Mouse (Mus musculus): ENCODE results near the gene Cdt1.

Cdt1 gene

GRCm38 (mm10) chr8:122567361-122568108 is at the start of gene Cdt1:
Gene Cdt1 (plus strand): TSS chr8:122568015.
- peak; percentile 96 to 97 for DNase-seq (ENCODE audit: low spot score in 2 of 2)

DNA sequence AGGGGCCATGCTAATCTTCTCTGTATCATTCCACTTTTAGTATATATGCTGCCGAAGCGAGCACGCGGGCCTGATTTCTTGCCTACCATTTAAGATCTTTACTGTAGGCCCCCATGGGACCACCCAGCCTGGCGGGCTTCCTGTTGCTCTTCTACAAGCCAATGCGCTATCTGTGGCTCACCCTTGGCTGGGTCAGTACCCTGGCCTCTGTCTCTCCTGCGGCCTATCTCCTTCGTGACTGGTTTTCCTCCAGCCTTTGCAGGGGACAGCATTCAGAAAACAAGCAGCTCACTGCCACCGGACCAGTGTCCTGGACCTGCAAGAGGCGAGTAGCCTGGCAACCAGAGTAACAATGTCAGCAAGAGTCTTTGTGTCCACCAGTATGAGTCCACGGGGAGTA is 47.2 kb upstream of the Cdt1 start:
- DNase-seq (ENCODE audit: low spot score in 2 of 2), result no peak

DNA sequence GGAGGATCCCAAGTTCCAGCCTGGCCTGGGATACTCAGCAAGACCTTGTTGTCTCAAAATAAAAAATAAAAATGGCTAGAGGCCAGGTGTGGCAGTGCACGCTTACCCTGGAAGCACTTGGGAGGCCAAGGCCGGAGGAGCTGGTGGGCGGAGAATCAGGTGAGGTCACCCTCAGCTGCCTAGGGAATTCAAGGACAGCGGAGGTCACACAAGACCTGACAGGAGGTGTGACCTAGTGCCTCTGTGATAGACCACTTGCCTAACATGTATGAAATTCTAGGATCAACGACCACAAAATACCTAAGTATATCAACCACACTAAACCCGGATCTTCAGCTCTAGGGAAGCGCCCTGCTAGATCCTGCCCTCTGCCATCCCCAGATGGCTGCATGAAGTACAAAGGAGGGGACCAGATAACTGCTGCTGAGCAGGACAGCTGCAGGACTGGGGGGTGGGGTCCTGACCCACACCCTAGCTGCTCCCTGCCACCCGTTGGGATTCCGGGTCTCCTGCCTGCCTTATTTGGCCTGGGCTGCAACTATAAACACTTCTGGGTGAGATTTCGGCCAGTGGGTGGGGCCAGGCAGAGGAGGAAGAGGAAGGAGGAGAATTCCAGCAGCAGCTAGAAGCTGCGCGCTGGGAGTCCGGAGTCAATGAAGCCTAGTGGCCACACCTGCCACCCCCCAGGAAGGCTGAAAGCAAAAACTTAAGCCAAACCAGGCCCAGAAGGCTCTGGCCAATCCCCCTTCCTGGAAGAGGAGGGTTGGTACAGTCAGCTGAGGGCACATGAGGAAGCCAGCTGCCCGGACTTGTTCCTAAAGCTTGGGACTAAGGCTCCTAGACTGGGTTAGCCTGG is 44.8 kb upstream of the Cdt1 start:
- no peak for DNase-seq (ENCODE audit: low spot score in 2 of 2)

DNA sequence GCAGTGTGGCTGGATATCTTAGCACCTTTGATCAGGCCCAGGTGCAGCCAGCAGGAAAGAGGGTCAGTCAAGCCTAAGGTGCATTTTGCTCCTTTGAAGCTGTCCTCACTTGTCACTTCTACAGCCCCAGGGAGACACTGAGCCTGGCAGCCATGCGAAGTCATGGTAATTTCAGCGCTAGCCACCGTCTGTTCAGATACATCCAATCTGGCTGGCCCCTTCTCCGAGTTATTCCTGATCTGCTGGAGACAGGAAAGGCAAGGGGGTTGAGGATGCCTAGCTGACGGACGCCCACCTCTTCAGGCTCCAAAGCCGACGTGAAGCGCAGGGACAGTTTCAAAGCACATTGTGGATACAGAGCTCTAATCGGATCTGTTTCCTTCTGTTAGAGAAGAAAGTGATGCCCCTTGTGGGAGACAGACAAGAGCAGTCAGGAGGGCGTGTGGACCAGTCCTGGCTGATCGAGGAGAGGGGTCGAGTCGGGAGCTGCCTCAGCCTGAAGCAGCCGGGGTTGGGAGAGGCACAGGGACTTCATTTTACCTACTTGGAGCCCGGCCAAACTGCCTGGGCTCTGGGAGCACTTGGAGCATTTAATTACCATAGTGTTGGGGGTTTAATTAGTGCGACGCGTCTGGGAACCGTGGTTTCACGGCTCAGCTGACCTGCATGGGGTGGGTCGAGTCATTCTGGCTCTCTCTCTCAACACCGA is 44.0 kb upstream of the Cdt1 start:
- DNase-seq (ENCODE audit: low spot score in 2 of 2), result peak; percentile 40

DNA sequence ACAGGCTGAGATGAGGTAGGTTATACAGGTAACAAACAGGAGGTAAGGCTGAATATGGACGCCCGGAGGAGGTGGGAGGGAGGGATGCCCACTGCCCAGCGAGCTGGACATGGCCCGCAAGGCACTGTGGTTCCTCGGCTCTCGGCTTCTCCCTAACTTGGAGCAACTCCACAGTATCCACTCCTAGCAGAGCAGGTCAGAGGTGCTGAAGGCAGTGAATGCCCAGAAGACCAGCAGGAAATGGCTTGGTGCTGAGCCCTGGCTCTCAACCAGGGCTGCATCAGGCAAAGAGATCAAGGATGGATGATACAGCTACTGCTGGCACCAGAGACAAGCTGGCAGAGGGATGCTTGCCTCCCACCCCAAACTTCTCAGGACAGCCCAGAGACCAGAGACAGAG is 43.3 kb upstream of the Cdt1 start:
- no peak for DNase-seq (ENCODE audit: low spot score in 2 of 2)

DNA sequence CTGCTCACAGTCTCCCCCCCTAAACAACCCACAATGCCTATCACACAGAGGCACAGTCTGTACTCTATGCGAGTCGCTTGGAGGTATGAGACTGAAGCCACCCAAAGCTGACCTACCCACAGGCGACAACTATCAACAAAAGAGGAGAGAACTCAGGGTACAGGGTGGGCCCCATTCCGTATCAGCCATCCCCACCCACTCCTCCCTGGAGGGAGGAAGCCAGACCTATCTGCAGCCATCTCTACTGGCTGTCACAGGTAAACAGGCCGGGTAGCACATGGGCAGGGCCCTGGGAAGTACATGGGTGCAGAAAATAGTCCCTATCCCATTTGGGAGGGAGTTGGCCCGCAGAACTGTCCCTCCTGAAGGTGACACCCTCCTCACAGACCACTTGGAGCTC is 42.8 kb upstream of the Cdt1 start:
- DNase-seq (ENCODE audit: low spot score in 2 of 2), result no peak

- DNase-seq (ENCODE audit: low spot score in 2 of 2), result no peak
Measured at GRCm38 (mm10) chr8:122526084-122526483, 41.7 kb upstream of the Cdt1 start.

GRCm38 (mm10) chr8:122526526-122527170 is 41.2 kb upstream of the Cdt1 start:
- no peak for DNase-seq (ENCODE audit: low spot score in 2 of 2)

DNA sequence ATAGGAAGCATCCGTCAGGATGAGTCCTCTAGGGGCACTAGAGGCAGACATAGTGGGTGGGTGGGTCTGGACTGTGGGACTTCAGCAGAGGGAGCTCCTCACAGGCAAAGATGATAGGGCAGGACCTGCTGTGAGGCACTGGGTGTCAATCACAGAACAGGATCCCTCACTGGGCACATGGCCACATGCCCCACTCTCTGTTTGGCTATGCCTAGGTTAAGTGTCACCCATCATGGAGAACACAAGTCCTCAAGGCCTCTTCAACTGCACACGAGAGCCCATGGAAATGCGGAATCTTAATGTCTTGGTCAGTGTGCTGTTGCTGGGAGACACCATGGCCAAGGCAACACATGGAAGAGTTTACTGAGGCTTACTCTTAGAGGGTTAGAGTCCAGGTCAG is 39.9 kb upstream of the Cdt1 start:
- DNase-seq (ENCODE audit: low spot score in 2 of 2), result no peak

DNA sequence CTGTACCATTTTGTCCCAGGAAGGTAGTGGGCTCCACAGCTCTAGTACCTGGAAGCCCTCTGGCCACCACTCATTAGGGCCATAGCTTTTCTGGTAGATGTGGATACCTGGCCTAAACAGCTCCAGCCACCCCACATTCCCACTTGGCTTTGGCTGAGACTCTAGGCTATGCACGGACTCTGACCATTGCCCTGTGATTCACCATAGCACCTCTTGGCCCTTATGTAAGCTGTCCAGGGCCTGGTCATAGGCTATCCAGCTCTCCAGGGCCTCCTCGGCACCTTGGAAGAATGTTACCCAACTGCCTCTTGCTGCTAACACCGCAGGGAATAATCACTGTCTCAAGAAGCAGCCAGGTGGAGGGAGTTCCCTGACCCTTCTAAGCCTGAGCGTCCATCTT is 38.7 kb upstream of the Cdt1 start:
- DNase-seq (ENCODE audit: low spot score in 2 of 2), result no peak

GRCm38 (mm10) chr8:122531312-122531711 is 36.5 kb upstream of the Cdt1 start:
- DNase-seq (ENCODE audit: low spot score in 2 of 2), result no peak

GRCm38 (mm10) chr8:122537033-122537432 is 30.8 kb upstream of the Cdt1 start:
- no peak for DNase-seq (ENCODE audit: low spot score in 2 of 2)

DNA sequence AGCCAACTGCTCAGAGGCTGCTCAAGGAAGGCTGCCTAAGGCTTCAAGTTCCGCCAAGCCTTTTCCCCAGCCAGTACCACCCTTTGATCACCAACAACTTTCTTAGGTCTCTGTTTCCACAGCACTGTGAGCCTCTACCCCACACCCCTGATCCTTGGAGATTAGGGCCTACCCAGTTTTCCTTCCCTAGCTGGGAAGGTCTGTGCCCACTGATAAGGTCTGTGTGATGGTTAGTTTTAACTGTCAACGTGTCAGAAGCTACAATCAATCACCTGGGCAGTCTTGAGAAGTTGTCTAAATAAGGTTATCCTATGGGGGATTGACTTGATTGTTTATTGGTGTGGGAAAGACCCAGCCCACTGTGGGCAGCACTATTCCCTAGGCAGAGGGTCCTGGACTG is 30.0 kb upstream of the Cdt1 start:
- no peak for DNase-seq (ENCODE audit: low spot score in 2 of 2)

- DNase-seq (ENCODE audit: low spot score in 2 of 2), result no peak
Measured at GRCm38 (mm10) chr8:122538310-122539076, 29.3 kb upstream of the Cdt1 start.

GRCm38 (mm10) chr8:122544138-122544537 is 23.7 kb upstream of the Cdt1 start:
- no peak for DNase-seq (ENCODE audit: low spot score in 2 of 2)

DNA sequence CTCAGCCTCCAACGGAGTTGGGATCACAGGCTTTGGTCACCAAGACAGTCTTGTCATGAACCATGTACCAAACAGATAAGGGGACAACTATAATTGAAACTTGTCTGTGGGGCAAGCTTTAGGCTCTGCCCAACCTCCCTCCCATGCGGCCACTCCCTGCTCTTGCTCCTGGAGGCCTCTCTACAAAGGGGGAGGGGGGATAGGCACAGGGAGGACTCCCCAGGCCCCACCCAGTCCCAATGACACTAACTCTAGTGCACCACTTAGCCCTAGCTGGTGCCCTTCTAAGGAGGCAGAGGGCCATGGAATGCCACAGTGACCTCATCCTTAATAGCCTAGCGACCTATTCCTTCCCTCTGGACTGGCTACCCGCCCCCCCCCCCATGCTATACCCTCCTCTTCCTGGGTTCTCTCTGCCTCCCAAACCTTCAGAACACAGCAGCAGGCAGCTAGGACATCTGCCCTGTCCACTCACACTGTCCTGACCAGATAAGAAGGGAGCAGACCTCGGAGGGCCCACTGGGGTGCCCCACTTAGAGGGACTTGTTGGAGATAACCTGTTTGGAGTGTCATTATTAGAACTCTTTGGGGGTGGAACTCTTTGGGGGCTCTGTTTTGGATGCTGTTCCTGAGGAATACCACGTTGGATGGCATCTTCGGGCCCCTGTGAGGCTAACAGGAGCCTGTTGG is 21.6 kb upstream of the Cdt1 start:
- DNase-seq (ENCODE audit: low spot score in 2 of 2), result no peak

DNA sequence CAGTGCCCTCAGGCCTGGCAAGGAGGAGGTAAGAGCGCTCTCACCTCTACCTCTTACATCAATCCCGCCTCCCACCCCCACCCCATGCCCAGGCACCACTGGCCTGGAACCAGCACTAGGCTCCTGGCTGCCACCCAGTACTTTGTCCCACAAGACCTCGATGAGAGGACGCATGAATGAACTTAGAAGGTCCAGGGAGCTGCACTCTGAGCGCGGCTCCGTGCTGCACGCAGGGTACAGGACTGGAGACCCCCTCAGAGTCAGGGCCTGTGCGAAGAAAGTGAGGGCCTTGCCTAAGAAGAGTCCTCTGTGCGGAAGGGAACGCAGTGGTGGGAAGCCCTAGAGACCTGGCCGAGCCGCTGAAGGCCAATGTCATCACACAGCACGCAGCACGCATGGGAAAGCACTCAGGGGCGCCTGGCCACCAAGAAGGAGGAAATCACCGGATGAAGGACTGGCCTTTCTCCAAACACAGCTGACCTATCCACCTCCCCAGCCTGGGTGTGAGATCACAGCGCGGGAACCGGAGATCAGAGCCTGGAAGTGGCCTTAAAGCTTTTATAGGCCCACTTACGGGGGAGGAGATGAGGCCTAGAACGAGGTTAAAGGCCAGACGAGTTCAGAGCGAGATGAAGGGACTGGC is 20.9 kb upstream of the Cdt1 start:
- DNase-seq (ENCODE audit: low spot score in 2 of 2), result no peak

DNA sequence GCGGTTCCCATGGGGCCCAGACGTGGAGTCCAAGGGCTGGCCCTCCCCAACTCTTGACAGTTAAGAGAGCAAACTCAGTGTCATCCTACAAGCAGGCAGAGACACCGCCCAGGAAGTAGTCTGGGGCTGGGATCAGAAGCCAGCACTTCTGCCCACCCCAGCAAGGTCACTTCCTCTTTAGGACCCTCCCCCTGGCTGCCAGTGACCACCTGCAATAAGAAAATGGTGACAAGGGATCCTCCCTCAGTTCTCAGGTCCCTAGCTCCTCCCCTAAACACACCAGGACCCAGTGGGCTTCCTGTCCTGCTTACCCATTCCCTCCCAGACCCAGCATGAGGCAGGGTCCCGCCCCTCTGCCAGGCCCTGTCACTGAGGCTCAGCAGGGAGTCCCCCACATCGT is 20.0 kb upstream of the Cdt1 start:
- no peak for DNase-seq (ENCODE audit: low spot score in 2 of 2)

DNA sequence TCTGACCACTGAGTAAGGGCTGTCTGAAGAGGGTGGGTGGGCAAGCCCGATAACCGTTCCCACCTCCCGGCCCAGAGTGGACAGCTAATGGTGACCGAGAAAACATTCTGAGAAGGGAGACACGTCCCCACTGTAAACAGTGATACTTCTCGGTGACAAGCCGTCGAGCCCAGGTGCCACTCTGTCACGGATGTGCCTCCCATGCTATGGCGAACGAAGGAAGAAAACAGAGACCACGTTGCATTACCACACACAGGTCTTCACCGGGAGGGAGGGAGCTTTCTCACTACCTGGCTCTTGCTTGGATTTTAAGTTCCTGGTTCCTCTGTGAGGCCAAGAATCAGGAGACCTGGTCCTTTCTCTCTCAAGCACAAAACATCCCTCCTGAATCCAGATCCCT is 19.5 kb upstream of the Cdt1 start:
- no peak for DNase-seq (ENCODE audit: low spot score in 2 of 2)

GRCm38 (mm10) chr8:122548891-122549439 is 18.9 kb upstream of the Cdt1 start:
- no peak for DNase-seq (ENCODE audit: low spot score in 2 of 2)

Measured in right cerebral cortex, adult 2 months (tissue).